Mouse (Mus musculus): Measurements from ENCODE around the gene Mast4.

The Mast4 gene

GRCm38 (mm10) chr13:102957508-102958272 lies 376.6 kb downstream of the Mast4 start:
- no peak for DNase-seq

- DNase-seq = no peak
These were observed 378.8 kb downstream of the Mast4 start for GRCm38 (mm10) chr13:102955506-102955905.

- no peak for DNase-seq
These were observed 384.5 kb downstream of the Mast4 start for GRCm38 (mm10) chr13:102949756-102950155.

GRCm38 (mm10) chr13:102948966-102949365 lies 385.3 kb downstream of the Mast4 start:
- DNase-seq = no peak

- no peak for DNase-seq
These were observed 386.8 kb downstream of the Mast4 start for GRCm38 (mm10) chr13:102947546-102947945.

- no peak for DNase-seq
These were observed 388.1 kb downstream of the Mast4 start for GRCm38 (mm10) chr13:102946024-102946821.

- DNase-seq = no peak
These were observed 388.8 kb downstream of the Mast4 start for GRCm38 (mm10) chr13:102945450-102945849.

GRCm38 (mm10) chr13:102944516-102944915 lies 389.8 kb downstream of the Mast4 start:
- no peak for DNase-seq

GRCm38 (mm10) chr13:102942557-102942956 lies 391.7 kb downstream of the Mast4 start:
- no peak for DNase-seq

GRCm38 (mm10) chr13:102940476-102940875 lies 393.8 kb downstream of the Mast4 start:
- DNase-seq = no peak

- no peak for DNase-seq
These were observed 398.1 kb downstream of the Mast4 start for GRCm38 (mm10) chr13:102936233-102936632.

GRCm38 (mm10) chr13:102935788-102936187 lies 398.5 kb downstream of the Mast4 start:
- DNase-seq = no peak

- peak; percentile 33 for DNase-seq
These were observed 400.6 kb downstream of the Mast4 start for GRCm38 (mm10) chr13:102933702-102934101.

GRCm38 (mm10) chr13:102932434-102932833 lies 401.9 kb downstream of the Mast4 start:
- no peak for DNase-seq

GRCm38 (mm10) chr13:102931951-102932350 lies 402.3 kb downstream of the Mast4 start:
- DNase-seq = no peak

- no peak for DNase-seq
These were observed 408.3 kb downstream of the Mast4 start for GRCm38 (mm10) chr13:102925844-102926598.

GRCm38 (mm10) chr13:102919741-102920140 lies 414.6 kb downstream of the Mast4 start:
- no peak for DNase-seq

- no peak for DNase-seq
These were observed 415.7 kb downstream of the Mast4 start for GRCm38 (mm10) chr13:102918616-102919015.

- DNase-seq = no peak
These were observed 419.0 kb downstream of the Mast4 start for GRCm38 (mm10) chr13:102915341-102915740.

- DNase-seq = no peak
These were observed 419.5 kb downstream of the Mast4 start for GRCm38 (mm10) chr13:102914800-102915199.

GRCm38 (mm10) chr13:102913919-102914318 lies 420.4 kb downstream of the Mast4 start:
- no peak for DNase-seq

GRCm38 (mm10) chr13:102912867-102913266 lies 421.4 kb downstream of the Mast4 start:
- no peak for DNase-seq

Measured in cerebellum, adult 11-12 months (tissue).